Mouse (Mus musculus) heart, adult 2 months (tissue): ENCODE data around the gene Ly6g6e.

Source experiments
- CTCF ChIP-seq: fragments of 200-600 bp; IDR thresholded peaks from 2 replicates; pipeline ENCODE4 v1.8.1; 2022; ENCODE audit warnings: antibody characterized with exemption, mild to moderate bottlenecking, moderate library complexity
- EP300 ChIP-seq: fragments of 200-500 bp; IDR thresholded peaks from 2 replicates; pipeline ENCODE4 v1.6.1; 2011; ENCODE audit warnings: low read depth, low read length, control low read depth; ENCODE audit not compliant: insufficient read depth
- POLR2A ChIP-seq: fragments of 200-500 bp; IDR thresholded peaks from 2 replicates; pipeline ENCODE4 v1.6.1; 2011; ENCODE audit warnings: mild to moderate bottlenecking, low read depth, low read length, control low read depth; ENCODE audit not compliant: insufficient read depth

DNA sequence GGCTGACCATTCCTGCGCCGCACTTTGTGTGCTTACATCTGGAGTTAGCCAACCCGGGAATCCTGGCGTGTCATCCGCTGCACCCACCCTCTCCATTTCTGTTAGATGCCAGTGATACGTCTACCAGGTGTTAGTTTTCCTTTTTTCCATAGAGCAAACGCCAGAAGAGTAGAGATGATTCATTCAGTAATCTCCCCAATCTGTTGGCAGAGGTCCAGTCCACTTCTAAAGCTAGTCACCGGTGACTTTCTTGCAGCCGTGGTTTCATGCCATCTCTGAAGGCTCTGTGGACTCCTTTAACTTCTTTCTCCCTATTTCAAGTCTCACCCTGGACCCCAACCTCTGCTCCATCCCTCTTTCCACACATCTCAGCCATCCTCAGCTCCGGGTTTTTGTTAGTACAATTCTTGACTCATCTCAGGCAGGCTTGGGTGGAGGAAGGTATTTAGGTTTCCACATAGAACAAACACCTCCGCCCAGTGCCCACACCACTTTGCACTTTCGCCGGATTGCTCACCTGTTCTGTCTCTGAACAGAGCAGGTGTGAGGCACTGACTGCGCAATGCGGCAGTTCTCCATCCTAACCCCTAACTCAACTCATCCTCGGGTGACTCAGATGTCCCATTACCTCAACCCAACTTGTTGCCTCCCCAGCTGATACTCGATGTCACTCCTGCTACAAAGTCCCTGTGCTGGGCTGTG, 8.3 kb upstream of the Ly6g6e start:
- no peak for TF ChIP-seq CTCF
- no peak for TF ChIP-seq POLR2A
- no peak for TF ChIP-seq EP300
